Mouse (Mus musculus) intestine, embryonic 14.5 days (tissue): ENCODE measurements at regions not wholly inside any gene's neighbourhood (a gene's known extent, or its start where the extent isn't known, plus 50 kb on each side); places are given as distances from the start of the nearest gene placed in this dataset.

Experiments
- ATAC-seq: fragments of 200-750 bp; cut with Nextera tagmentation; replicated peaks from 2 replicates; pipeline ENCODE4 v1.8.0; 2017; ENCODE audit warnings: low read depth, moderate number of reproducible peaks, moderate TSS enrichment, moderate library complexity; ENCODE audit not compliant: low FRiP score, low TSS enrichment
- DNase-seq: peaks from one replicate; pipeline ENCODE4 v3.0.0-alpha.2; 2018; ENCODE audit warnings: low spot score
- H3K27ac ChIP-seq: fragments of 300-500 bp; sonication (generic); 2 replicates; pipeline ENCODE4 v1.5.1; 2014; ENCODE audit warnings: low read depth, mild to moderate bottlenecking, control low read depth
- H3K27me3 ChIP-seq: fragments of 300-500 bp; sonication (generic); replicated peaks from 2 replicates; pipeline ENCODE4 v1.6.1; 2014; ENCODE audit warnings: low read length, control low read depth; ENCODE audit not compliant: control insufficient read depth, insufficient read depth
- H3K36me3 ChIP-seq: fragments of 300-500 bp; sonication (generic); 2 replicates; pipeline ENCODE4 v1.6.1; 2014; ENCODE audit warnings: low read length, control low read depth; ENCODE audit not compliant: control insufficient read depth, insufficient read depth
- H3K4me1 ChIP-seq: fragments of 300-500 bp; sonication (generic); replicated peaks from 2 replicates; pipeline ENCODE4 v1.6.1; 2014; ENCODE audit warnings: low read length, control low read depth, mixed read lengths; ENCODE audit not compliant: control insufficient read depth, insufficient read depth
- H3K4me2 ChIP-seq: fragments of 300-500 bp; sonication (generic); 2 replicates; pipeline ENCODE4 v1.6.1; 2014; ENCODE audit warnings: low read length
- H3K4me3 ChIP-seq: fragments of 300-500 bp; sonication (generic); 2 replicates; pipeline ENCODE4 v1.5.1; 2014; ENCODE audit warnings: low read depth, low read length, control low read depth, mixed read lengths
- H3K9ac ChIP-seq: fragments of 300-500 bp; sonication (generic); 2 replicates; pipeline ENCODE4 v1.6.1; 2014; ENCODE audit warnings: mild to moderate bottlenecking, low read length
- H3K9me3 ChIP-seq: fragments of 300-500 bp; sonication (generic); 2 replicates; pipeline ENCODE4 v1.6.1; 2016; ENCODE audit warnings: low read length, control low read depth; ENCODE audit not compliant: control insufficient read depth
- WGBS: fragments of 180-500 bp; shearing (Covaris S2); extraction: QIAGEN DNeasy Blood & Tissue Kit; methylation state at CpG from one replicate; pipeline ENCODE4 v1.1.7; 2014; 5-methylcytosine and 5-hydroxymethylcytosine counted together

DNA sequence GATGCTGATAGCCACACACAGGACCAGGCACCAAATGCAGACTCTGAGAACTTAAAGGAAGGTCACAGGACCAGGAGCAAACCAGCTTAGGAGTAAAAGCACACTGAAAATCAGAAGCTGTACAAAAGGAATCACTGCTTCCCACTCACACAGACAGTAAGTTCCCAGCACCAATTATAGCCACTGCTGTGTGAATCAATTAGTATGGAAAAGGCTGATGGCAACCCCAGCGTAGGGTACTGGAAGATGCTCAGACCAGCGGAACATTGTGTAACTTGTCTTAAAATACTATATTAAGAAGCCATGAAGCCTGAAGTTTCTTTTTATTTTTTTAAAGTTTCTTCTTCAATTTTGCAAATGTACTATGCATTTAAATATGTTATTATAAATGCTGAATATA, 115.8 kb downstream of the Lnpk start:
- WGBS = 93% methylated on average over 2 of the region's 2 CpGs
- ATAC-seq = no peak
- Histone ChIP-seq H3K27ac (no peak overlapping the region), H3K4me3 (no peak overlapping the region), H3K9me3 (no peaks in the 10 kb centered on the region), H3K9ac (no peak overlapping the region), H3K4me2 (no peak overlapping the region), H3K4me1 (no peaks in the 10 kb centered on the region), H3K36me3 (no peaks in the 10 kb centered on the region), H3K27me3 (no peaks in the 10 kb centered on the region)
- no peak for DNase-seq

DNA sequence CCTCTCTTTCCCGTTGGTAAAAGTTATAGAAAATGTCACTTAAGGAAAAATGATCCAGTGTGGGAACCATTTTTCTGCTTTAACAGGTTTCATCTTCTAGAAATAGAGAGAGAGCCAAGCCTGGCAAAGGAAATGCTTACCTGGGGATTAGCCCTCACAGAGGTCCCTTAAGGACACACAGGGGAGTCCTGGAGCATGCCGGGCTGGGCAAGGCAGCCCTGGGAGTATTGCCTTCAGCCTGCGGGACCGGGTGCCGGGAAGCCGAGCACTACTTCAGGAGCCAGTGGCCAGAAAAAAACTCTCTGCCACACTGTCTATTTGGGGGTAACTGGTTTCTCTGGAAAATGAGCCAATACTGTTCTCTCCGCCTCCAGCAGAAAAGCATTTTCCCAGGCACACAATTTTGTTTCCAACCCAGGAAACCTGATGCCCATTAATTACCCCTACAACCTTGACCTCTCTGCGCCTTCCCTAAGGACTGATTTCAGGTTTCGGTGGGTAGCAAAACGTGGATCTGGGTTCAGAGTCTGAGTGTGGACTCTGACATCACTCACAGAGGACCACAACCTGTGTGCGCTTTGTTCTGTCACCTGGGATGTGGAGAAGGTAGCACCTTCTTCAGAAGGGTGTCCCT, 117.9 kb downstream of the Lnpk start:
- Histone ChIP-seq H3K9me3 (no peaks in the 10 kb centered on the region), H3K36me3 (no peaks in the 10 kb centered on the region), H3K4me3 (no peak overlapping the region), H3K4me1 (no peaks in the 10 kb centered on the region), H3K9ac (no peak overlapping the region), H3K27me3 (no peaks in the 10 kb centered on the region), H3K27ac (no peak overlapping the region), H3K4me2 (no peak overlapping the region)
- no peak for ATAC-seq
- WGBS = 54% methylated on average over 11 of the region's 11 CpGs
- no peak for DNase-seq

DNA sequence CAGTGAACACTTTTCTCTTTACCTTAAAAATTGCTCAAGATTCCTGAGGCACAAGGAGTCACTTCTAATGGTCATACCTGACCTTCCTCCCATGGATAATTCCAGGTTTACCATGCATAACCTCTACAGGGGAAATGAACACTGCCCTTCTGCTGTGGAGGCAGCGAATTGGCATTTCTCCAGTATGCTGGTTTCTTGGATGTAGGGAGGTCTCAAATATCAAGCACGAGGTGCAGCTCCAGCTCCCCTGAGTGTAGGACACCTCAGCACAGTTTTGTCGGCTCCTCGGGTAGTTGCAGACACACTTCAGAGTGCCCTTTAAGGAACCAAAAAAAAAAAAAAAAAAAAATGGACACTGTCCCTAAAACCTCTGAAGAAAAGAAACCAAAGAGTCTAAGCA, 124.8 kb downstream of the Lnpk start:
- no peaks in the 10 kb centered on the region; the same call in 1 of the 2 replicates for H3K4me1 ChIP-seq
- 62% methylated on average over 4 of the region's 4 CpGs for WGBS

DNA sequence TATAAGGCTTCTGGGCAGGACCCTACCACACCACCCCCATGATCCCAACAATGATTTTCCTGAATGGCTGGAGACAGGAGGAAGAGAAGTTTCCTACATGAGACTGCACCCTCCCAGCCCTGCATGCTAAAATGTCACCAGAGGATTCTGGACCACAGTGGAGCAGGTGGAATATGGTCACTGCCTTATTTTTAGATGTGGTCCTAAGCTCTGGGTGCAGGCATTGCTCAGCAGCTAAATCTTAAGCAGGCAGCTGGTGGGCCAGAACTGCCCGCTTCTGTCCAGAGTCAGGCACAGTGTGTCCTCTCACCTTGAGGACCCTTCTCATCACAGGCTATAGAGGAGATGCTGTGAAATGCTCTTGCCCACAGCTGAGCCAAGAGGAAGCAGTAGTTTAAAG, 126.6 kb downstream of the Lnpk start:
- no peak overlapping the region for H3K4me3 ChIP-seq
- no peak for DNase-seq
- 95% methylated on average over 1 of the region's 1 CpGs for WGBS

More for the DNA sequence above, 124.8 kb downstream of the Lnpk start:
- Histone ChIP-seq H3K4me3 (no peak overlapping the region), H3K9me3 (no peaks in the 10 kb centered on the region), H3K27ac (no peak overlapping the region), H3K27me3 (no peaks in the 10 kb centered on the region), H3K36me3 (no peaks in the 10 kb centered on the region), H3K4me2 (no peak overlapping the region), H3K9ac (no peak overlapping the region)
- DNase-seq (no peak), ATAC-seq (no peak)

DNA sequence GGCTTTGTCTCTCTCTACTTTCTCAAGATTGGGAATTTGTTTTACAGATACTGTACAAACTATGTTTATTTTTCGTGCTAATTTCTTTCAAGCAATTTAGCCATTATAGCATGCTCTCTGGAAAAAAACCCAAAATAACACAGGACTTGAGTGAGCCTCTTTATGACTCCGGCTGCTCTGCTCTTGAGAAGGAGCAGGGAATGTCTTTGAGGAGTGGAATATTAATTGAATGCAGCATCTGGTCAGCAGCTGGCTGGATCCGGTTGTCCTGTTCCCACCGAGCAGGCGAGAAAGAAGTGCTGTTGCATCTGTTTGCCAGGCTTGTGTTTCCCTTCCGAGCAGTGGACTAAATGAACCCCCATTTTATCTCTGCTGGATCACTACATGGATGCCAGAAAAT, 127.7 kb downstream of the Lnpk start:
- no peak for DNase-seq
- Histone ChIP-seq H3K4me3 (no peak overlapping the region), H3K9ac (no peak overlapping the region), H3K36me3 (no peaks in the 10 kb centered on the region), H3K9me3 (no peaks in the 10 kb centered on the region), H3K27me3 (no peaks in the 10 kb centered on the region), H3K27ac (peak overlapping the region; percentile 35), H3K4me2 (no peak overlapping the region), H3K4me1 (no peaks in the 10 kb centered on the region; the same call in 1 of the 2 replicates)
- 25% methylated on average over 6 of the region's 6 CpGs for WGBS
- no peak for ATAC-seq

More for the DNA sequence above, 126.6 kb downstream of the Lnpk start:
- no peak overlapping the region for H3K4me2 ChIP-seq
- no peak overlapping the region for H3K9ac ChIP-seq
- no peak for ATAC-seq
- no peaks in the 10 kb centered on the region for H3K27me3 ChIP-seq
- no peaks in the 10 kb centered on the region for H3K9me3 ChIP-seq
- no peaks in the 10 kb centered on the region; the same call in 1 of the 2 replicates for H3K4me1 ChIP-seq
- no peaks in the 10 kb centered on the region for H3K36me3 ChIP-seq
- no peak overlapping the region for H3K27ac ChIP-seq

DNA sequence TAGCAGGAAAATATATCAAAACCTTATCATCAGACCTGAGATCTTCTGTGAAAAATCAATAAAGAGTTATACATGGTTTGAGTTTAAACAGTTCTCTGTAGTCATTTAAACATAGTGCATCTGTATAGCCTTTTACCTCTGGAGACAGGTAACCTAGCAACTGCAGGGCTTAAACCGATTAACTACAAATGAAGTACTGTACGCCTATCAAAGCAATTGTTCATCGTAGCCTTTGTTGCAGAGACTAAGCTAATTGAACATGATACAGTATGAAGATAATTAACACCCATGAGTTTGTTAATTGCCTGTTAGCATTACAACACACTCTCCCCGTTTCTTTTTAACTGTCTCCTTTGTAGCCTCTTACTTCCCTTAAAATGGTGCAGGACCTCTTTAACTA, 128.2 kb downstream of the Lnpk start:
- H3K4me1 ChIP-seq = no peaks in the 10 kb centered on the region; the same call in 1 of the 2 replicates
- H3K9me3 ChIP-seq = no peaks in the 10 kb centered on the region
- no peaks in the 10 kb centered on the region for H3K36me3 ChIP-seq
- no peak overlapping the region for H3K4me3 ChIP-seq
- H3K4me2 ChIP-seq = no peak overlapping the region
- ATAC-seq (no peak), DNase-seq (no peak)
- H3K27me3 ChIP-seq = no peaks in the 10 kb centered on the region
- no peak overlapping the region for H3K9ac ChIP-seq
- H3K27ac ChIP-seq = peak overlapping the region; percentile 35
- 64% methylated on average over 4 of the region's 4 CpGs for WGBS

DNA sequence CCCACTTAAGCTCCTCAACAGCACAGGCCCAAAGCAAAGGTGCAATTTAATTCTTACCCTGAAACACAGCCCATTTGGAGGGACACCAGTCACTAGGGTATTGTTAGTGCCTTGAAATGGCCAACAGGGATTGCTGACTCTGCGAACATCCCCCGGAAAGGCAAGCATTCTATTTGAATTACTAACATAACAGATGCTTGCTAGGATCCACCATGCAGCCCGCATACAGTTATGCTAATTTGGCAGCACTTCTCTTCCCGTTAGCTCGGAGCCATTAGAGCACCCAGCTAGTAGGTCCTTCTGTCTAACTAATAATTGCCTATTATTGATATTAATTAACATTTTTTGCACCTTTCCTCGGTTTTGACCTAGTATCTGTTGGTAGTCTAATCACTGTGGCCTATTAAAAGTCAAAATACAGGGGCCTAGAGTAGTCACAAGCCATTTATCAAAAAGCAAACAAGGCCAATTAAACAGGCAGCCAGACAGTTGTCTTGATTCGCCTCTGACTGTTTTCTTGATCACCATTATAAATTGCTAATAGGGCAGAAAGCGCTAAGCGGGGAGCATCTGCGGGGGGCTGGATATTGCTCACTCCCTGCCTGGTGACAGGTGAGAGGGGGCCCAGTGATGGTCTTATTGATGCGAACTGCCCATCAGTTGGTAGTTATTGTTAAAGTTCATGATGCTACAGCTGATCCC, 129.0 kb downstream of the Lnpk start:
- Histone ChIP-seq H3K4me3 (no peak overlapping the region), H3K27ac (no peak overlapping the region), H3K4me1 (no peaks in the 10 kb centered on the region; the same call in 1 of the 2 replicates), H3K4me2 (no peak overlapping the region), H3K36me3 (no peaks in the 10 kb centered on the region), H3K9ac (no peak overlapping the region), H3K27me3 (no peaks in the 10 kb centered on the region), H3K9me3 (no peaks in the 10 kb centered on the region)
- no peak for ATAC-seq
- DNase-seq = no peak
- 79% methylated on average over 11 of the region's 11 CpGs for WGBS

DNA sequence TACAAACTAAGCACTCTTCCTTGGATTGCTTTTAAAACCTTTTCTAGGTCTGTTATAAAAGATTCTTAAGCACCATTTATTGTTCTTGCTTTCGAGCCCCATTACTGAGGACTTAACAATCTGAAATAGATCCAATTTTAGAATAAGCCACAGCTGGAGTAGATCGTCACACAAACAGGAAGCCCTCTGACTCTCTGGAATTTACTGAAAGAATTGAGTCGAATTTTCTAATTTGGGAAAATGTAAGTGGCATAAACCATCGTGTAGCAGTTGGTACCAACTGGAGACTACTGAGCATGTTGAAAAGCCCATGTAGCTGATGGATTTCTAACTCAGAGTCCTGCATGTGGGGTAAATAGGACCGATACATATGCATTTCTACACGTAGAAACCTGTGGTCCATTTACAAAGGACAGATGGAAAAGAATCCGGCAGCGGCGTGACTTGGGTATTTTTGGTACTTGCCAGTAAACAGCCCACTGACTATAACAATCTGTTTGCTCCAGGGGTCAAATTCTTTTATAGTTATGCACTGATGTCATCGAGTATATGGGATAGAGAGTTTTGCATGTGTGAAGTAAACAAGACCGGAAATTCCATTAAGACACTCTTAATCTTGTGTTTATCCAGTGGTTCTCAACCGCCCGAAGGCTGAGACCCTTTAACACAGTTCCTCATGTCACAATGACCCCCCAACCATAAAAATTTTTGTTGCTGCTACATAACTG, 143.9 kb downstream of the Lnpk start:
- 64% methylated on average over 13 of the region's 13 CpGs for WGBS
- peak; percentile 55 for DNase-seq

More for the DNA sequence above, 143.9 kb downstream of the Lnpk start:
- Histone ChIP-seq H3K27ac (peak overlapping the region; percentile 74), H3K27me3 (no peaks in the 10 kb centered on the region), H3K4me1 (no peaks in the 10 kb centered on the region), H3K36me3 (no peaks in the 10 kb centered on the region), H3K4me2 (no peak overlapping the region), H3K4me3 (no peak overlapping the region), H3K9ac (no peak overlapping the region), H3K9me3 (peaks cover 7% of the 10 kb centered on the region; the same call in 1 of the 2 replicates)
- no peak for ATAC-seq
